In genomic region chr15:40533451-40533873, GRCm38 (mm10) we compare ENCODE assay signal across 11 mouse cellular contexts.
A peak's percentile ranks its signal among the peaks of the same experiment; 100 is the strongest.
DNase-seq lines count a peak whose midpoint lies in the region; TF ChIP-seq lines count a peak whose summit lies in the region.
"Had no signal": no experiment of that assay in that cellular context is flagged by ENCODE, and none has a peak within 500 bp of the region (broad histone marks: within the 10 kb centered on the region; RNA-seq: fewer than 3 reads in every experiment).

No protein-coding gene starts in this region.

- TF ChIP-seq POLR2A in lung, adult 2 months (IDR thresholded peaks at IDR 0.05; ENCODE audit: borderline replicate concordance, extremely low read depth, low read depth, low read length): no peak

- intact Hi-C loops in left cerebral cortex, postnatal 4 days (cut with DNase I): no loop called here
- intact Hi-C loops in left cerebral cortex, postnatal 10 days (cut with DNase I): loop anchor here (10.0 kb wide), 1 partner anchor 369 kb away; no protein-coding TSS in a partner anchor

- DNase-seq in left cerebral cortex, postnatal 4 days: peak; percentile 7
- no peak for DNase-seq in left cerebral cortex, postnatal 10 days (ENCODE audit: extremely low spot score in 1 of 2, low spot score in 2 of 2)
- DNase-seq in cerebellum, adult 18-20 months: peak; percentile 36 to 57
- peak; percentile 22 to 55 for DNase-seq in cerebellum, postnatal 36 days
- peak; percentile 19 to 24 for DNase-seq in layer of hippocampus, postnatal 10 days (ENCODE audit: low spot score in 2 of 2)
- no peak for DNase-seq in ovary, postnatal 10 days (ENCODE audit: low spot score)
- DNase-seq in lung, adult 2 months: no peak
- DNase-seq in kidney, postnatal 4 days: no peak
- DNase-seq: kidney, postnatal 10 days; lung, adult 18-20 months had no signal

- no peaks in the 10 kb centered on the region for H3K4me1 ChIP-seq in lung, adult 2 months (ENCODE audit: control insufficient read depth, insufficient read depth, low read length)
- H3K4me1 ChIP-seq: megakaryocyte, embryonic 14.5 days had no signal

- TF ChIP-seq CTCF in lung, adult 2 months (IDR thresholded peaks at IDR 0.05; ENCODE audit: insufficient read depth, low read length): no peak

- H3K4me3 ChIP-seq in lung, adult 2 months (replicated peaks; ENCODE audit: extremely low read depth, low read depth, low read length): no peak overlapping the region
- H3K4me3 ChIP-seq: megakaryocyte, embryonic 14.5 days had no signal

- 77% methylated on average over 8 of the region's 8 CpGs for WGBS in lung, adult 2 months

Comparison
In these comparisons a context has a peak if more than half of its experiments do, and no peak if none do; other contexts are left out.
1. DNase-seq: peak in left cerebral cortex, postnatal 4 days (single experiment), cerebellum, adult 18-20 months (2 of 2), cerebellum, postnatal 36 days (2 of 2) and layer of hippocampus, postnatal 10 days (2 of 2); none in left cerebral cortex, postnatal 10 days (0 of 2), ovary, postnatal 10 days (single experiment), lung, adult 2 months (single experiment) and kidney, postnatal 4 days (0 of 2).